Mouse (Mus musculus) kidney, embryonic 16.5 days (tissue): Measurements from ENCODE around the gene Cdc20b. TPM values are rescaled to one million over a fixed set of nuclear protein-coding genes. Genes with fewer than 3 reads are reported as not detected.

Experiments
- ATAC-seq: fragments of 200-750 bp; cut with Nextera tagmentation; 2 replicates; pipeline ENCODE4 v1.8.0; 2017; ENCODE audit warnings: moderate TSS enrichment; ENCODE audit not compliant: low FRiP score, low TSS enrichment
- H3K27ac ChIP-seq: fragments of 300-500 bp; sonication (generic); 2 replicates; pipeline ENCODE4 v1.5.1; 2014; ENCODE audit warnings: low read length
- H3K27me3 ChIP-seq: fragments of 300-500 bp; sonication (generic); 2 replicates; pipeline ENCODE4 v1.6.1; 2014; ENCODE audit warnings: low read length, control low read depth, mixed read lengths; ENCODE audit not compliant: insufficient read depth
- H3K36me3 ChIP-seq: fragments of 300-500 bp; sonication (generic); 2 replicates; pipeline ENCODE4 v1.6.1; 2014; ENCODE audit warnings: low read length, control low read depth, mixed read lengths; ENCODE audit not compliant: insufficient read depth
- H3K4me1 ChIP-seq: fragments of 300-500 bp; sonication (generic); 2 replicates; pipeline ENCODE4 v1.6.1; 2014; ENCODE audit warnings: low read length, control low read depth, mixed read lengths; ENCODE audit not compliant: insufficient read depth
- H3K4me2 ChIP-seq: fragments of 300-500 bp; sonication (generic); replicated peaks from 2 replicates; pipeline ENCODE4 v1.6.1; 2014; ENCODE audit warnings: low read depth, low read length
- H3K4me3 ChIP-seq: fragments of 300-500 bp; sonication (generic); 2 replicates; pipeline ENCODE4 v1.5.1; 2014; ENCODE audit warnings: mild to moderate bottlenecking, low read length
- H3K9ac ChIP-seq: fragments of 300-500 bp; sonication (generic); replicated peaks from 2 replicates; pipeline ENCODE4 v1.6.1; 2014; ENCODE audit warnings: low read length
- H3K9me3 ChIP-seq: fragments of 300-500 bp; sonication (generic); 2 replicates; pipeline ENCODE4 v1.6.1; 2016; ENCODE audit warnings: low read length, control low read depth
- WGBS: fragments of 180-500 bp; shearing (Covaris S2); extraction: QIAGEN DNeasy Blood & Tissue Kit; methylation state at CpG from one replicate; pipeline ENCODE4 v1.1.7; 2014; 5-methylcytosine and 5-hydroxymethylcytosine counted together
- polyA plus RNA-seq: library from polyadenylated mRNA; unstranded; fragments of >200 nt; fragmentation: Nextera tagmentation; extraction: Ambion mirVana; gene quantifications from 2 replicates; pipeline ENCODE4 v1.2.1, GENCODE M21; 2015

The Cdc20b gene
- polyA plus RNA-seq, 1 experiment from 2014 or later, result not detected

GRCm38 (mm10) chr13:113022467-113022866 is 12.4 kb upstream of the Cdc20b start:
- no peak for ATAC-seq
- no peaks in the 10 kb centered on the region for H3K4me1 ChIP-seq
- H3K4me3 ChIP-seq, result no peak overlapping the region
- H3K27me3 ChIP-seq, result no peaks in the 10 kb centered on the region
- H3K4me2 ChIP-seq, result no peak overlapping the region
- H3K36me3 ChIP-seq, result no peaks in the 10 kb centered on the region
- H3K27ac ChIP-seq, result no peak overlapping the region
- H3K9ac ChIP-seq, result no peak overlapping the region
- WGBS, result 67% methylated on average over 8 of the region's 8 CpGs
- H3K9me3 ChIP-seq, result no peaks in the 10 kb centered on the region

GRCm38 (mm10) chr13:113023274-113024143 is 11.4 kb upstream of the Cdc20b start:
- no peaks in the 10 kb centered on the region for H3K9me3 ChIP-seq
- H3K36me3 ChIP-seq, result no peaks in the 10 kb centered on the region
- H3K27me3 ChIP-seq, result peaks cover 3% of the 10 kb centered on the region; the same call in 1 of the 2 replicates
- 56% methylated on average over 17 of the region's 17 CpGs for WGBS
- H3K4me2 ChIP-seq, result no peak overlapping the region
- no peak for ATAC-seq
- no peak overlapping the region for H3K27ac ChIP-seq
- H3K4me1 ChIP-seq, result no peaks in the 10 kb centered on the region
- H3K9ac ChIP-seq, result no peak overlapping the region
- H3K4me3 ChIP-seq, result no peak overlapping the region

- H3K27me3 ChIP-seq, result peaks cover 47% of the 10 kb centered on the region
- under 1% methylated on average over 7 of the region's 7 CpGs for WGBS
- peak; percentile 24 for ATAC-seq
- no peak overlapping the region for H3K9ac ChIP-seq
- H3K4me3 ChIP-seq, result peak overlapping the region; percentile 65
- H3K36me3 ChIP-seq, result no peaks in the 10 kb centered on the region
- H3K4me1 ChIP-seq, result peaks cover 20% of the 10 kb centered on the region
- no peak overlapping the region for H3K27ac ChIP-seq
- no peaks in the 10 kb centered on the region for H3K9me3 ChIP-seq
- H3K4me2 ChIP-seq, result peak overlapping the region; percentile 100
Measured at GRCm38 (mm10) chr13:113031351-113031750, 3.6 kb upstream of the Cdc20b start.

GRCm38 (mm10) chr13:113031792-113032571 is 2.9 kb upstream of the Cdc20b start:
- no peak overlapping the region for H3K27ac ChIP-seq
- ATAC-seq, result peak; percentile 67
- H3K27me3 ChIP-seq, result peaks cover 47% of the 10 kb centered on the region

GRCm38 (mm10) chr13:113032831-113033230 is 2.1 kb upstream of the Cdc20b start:
- Histone ChIP-seq H3K36me3 (no peaks in the 10 kb centered on the region), H3K27ac (no peak overlapping the region), H3K9ac (no peak overlapping the region), H3K27me3 (peaks cover 47% of the 10 kb centered on the region), H3K4me2 (no peak overlapping the region), H3K4me1 (peaks cover 20% of the 10 kb centered on the region), H3K9me3 (no peaks in the 10 kb centered on the region), H3K4me3 (no peak overlapping the region)
- ATAC-seq, result no peak

More at GRCm38 (mm10) chr13:113031792-113032571, 2.9 kb upstream of the Cdc20b start:
- no peaks in the 10 kb centered on the region for H3K36me3 ChIP-seq
- no peaks in the 10 kb centered on the region for H3K9me3 ChIP-seq
- peaks cover 20% of the 10 kb centered on the region for H3K4me1 ChIP-seq
- H3K9ac ChIP-seq, result peak overlapping the region; percentile 63
- peak overlapping the region; percentile 100 for H3K4me2 ChIP-seq
- WGBS, result 1% methylated on average over 38 of the region's 40 CpGs
- H3K4me3 ChIP-seq, result peak overlapping the region; percentile 65

- Histone ChIP-seq H3K9ac (no peak overlapping the region), H3K4me3 (peak overlapping the region; percentile 63), H3K9me3 (no peaks in the 10 kb centered on the region), H3K4me1 (peaks cover 20% of the 10 kb centered on the region), H3K36me3 (no peaks in the 10 kb centered on the region), H3K27ac (no peak overlapping the region), H3K27me3 (peaks cover 44% of the 10 kb centered on the region), H3K4me2 (peak overlapping the region; percentile 98)
- WGBS, result 2% methylated on average over 11 of the region's 11 CpGs
- ATAC-seq, result no peak
Measured at GRCm38 (mm10) chr13:113034271-113034886, 532 bp upstream of the Cdc20b start.

- peaks cover 28% of the 10 kb centered on the region for H3K4me1 ChIP-seq
- H3K4me2 ChIP-seq, result peak overlapping the region; percentile 98
- no peak overlapping the region for H3K9ac ChIP-seq
- H3K4me3 ChIP-seq, result peak overlapping the region; percentile 63
- H3K9me3 ChIP-seq, result no peaks in the 10 kb centered on the region
- 0% methylated on average over 4 of the region's 4 CpGs for WGBS
- peak; percentile 87 for ATAC-seq
- peaks cover 41% of the 10 kb centered on the region for H3K27me3 ChIP-seq
- no peak overlapping the region for H3K27ac ChIP-seq
- H3K36me3 ChIP-seq, result no peaks in the 10 kb centered on the region
Measured at GRCm38 (mm10) chr13:113035852-113036251, 941 bp downstream of the Cdc20b start.

- Histone ChIP-seq H3K9me3 (no peaks in the 10 kb centered on the region), H3K4me3 (peak overlapping the region; percentile 60), H3K4me1 (peaks cover 11% of the 10 kb centered on the region), H3K27ac (no peak overlapping the region), H3K27me3 (no peaks in the 10 kb centered on the region), H3K9ac (peak overlapping the region; percentile 54), H3K4me2 (peak overlapping the region; percentile 55), H3K36me3 (peaks cover 9% of the 10 kb centered on the region)
- 37% methylated on average over 3 of the region's 3 CpGs for WGBS
- no peak for ATAC-seq
Measured at GRCm38 (mm10) chr13:113044876-113045275, 10.0 kb downstream of the Cdc20b start.

- Histone ChIP-seq H3K27ac (peak overlapping the region; percentile 66), H3K36me3 (peaks cover 9% of the 10 kb centered on the region), H3K9ac (peak overlapping the region; percentile 63), H3K4me1 (peaks cover 6% of the 10 kb centered on the region; the same call in 1 of the 2 replicates), H3K4me2 (peak overlapping the region; percentile 55), H3K4me3 (peak overlapping the region; percentile 60), H3K9me3 (no peaks in the 10 kb centered on the region), H3K27me3 (no peaks in the 10 kb centered on the region)
- ATAC-seq, result no peak
- 6% methylated on average over 18 of the region's 18 CpGs for WGBS
Measured at GRCm38 (mm10) chr13:113045458-113046110, 10.7 kb downstream of the Cdc20b start.
